Mouse (Mus musculus) stomach, embryonic 14.5 days (tissue): Measurements from ENCODE around the gene Lgals4. TPM values are rescaled to one million over a fixed set of nuclear protein-coding genes. Genes with fewer than 3 reads are reported as not detected.

ENCODE experiments used
- ATAC-seq: fragments of 200-750 bp; cut with Nextera tagmentation; 2 replicates; pipeline ENCODE4 v1.8.0; 2017; ENCODE audit warnings: low read depth, moderate TSS enrichment; ENCODE audit not compliant: insufficient number of reproducible peaks, insufficient read depth, low FRiP score
- H3K27ac ChIP-seq: fragments of 300-500 bp; sonication (generic); 2 replicates; pipeline ENCODE4 v1.5.1; 2014; ENCODE audit warnings: mild to moderate bottlenecking, low read length, moderate library complexity, mixed read lengths
- H3K27me3 ChIP-seq: fragments of 300-500 bp; sonication (generic); 2 replicates; pipeline ENCODE4 v1.6.1; 2014; ENCODE audit warnings: low read length, control low read depth, mixed read lengths; ENCODE audit not compliant: control insufficient read depth, insufficient read depth
- H3K36me3 ChIP-seq: fragments of 300-500 bp; sonication (generic); 2 replicates; pipeline ENCODE4 v1.6.1; 2014; ENCODE audit warnings: mild to moderate bottlenecking, control low read depth, low read length, moderate library complexity, mixed read lengths; ENCODE audit not compliant: control insufficient read depth, insufficient read depth
- H3K4me1 ChIP-seq: fragments of 300-500 bp; sonication (generic); 2 replicates; pipeline ENCODE4 v1.6.1; 2014; ENCODE audit warnings: low read length, control low read depth, mixed read lengths; ENCODE audit not compliant: control insufficient read depth, insufficient read depth
- H3K4me2 ChIP-seq: fragments of 300-500 bp; sonication (generic); replicated peaks from 2 replicates; pipeline ENCODE4 v1.6.1; 2014; ENCODE audit warnings: low read depth, low read length, control low read depth
- H3K4me3 ChIP-seq: fragments of 300-500 bp; sonication (generic); 2 replicates; pipeline ENCODE4 v1.5.1; 2014; ENCODE audit warnings: low read depth, low read length, control low read depth
- H3K9ac ChIP-seq: fragments of 300-500 bp; sonication (generic); replicated peaks from 2 replicates; pipeline ENCODE4 v1.6.1; 2014; ENCODE audit warnings: low read depth, mild to moderate bottlenecking, control low read depth, low read length, moderate library complexity, mixed read lengths
- H3K9me3 ChIP-seq: fragments of 300-500 bp; sonication (generic); 2 replicates; pipeline ENCODE4 v1.6.1; 2016; ENCODE audit warnings: low read depth, low read length, control low read depth; ENCODE audit not compliant: control insufficient read depth
- WGBS: fragments of 180-500 bp; shearing (Covaris S2); extraction: QIAGEN DNeasy Blood & Tissue Kit; methylation state at CpG from one replicate; pipeline ENCODE4 v1.1.7; 2014; 5-methylcytosine and 5-hydroxymethylcytosine counted together
- polyA plus RNA-seq: library from polyadenylated mRNA; unstranded; fragments of >200 nt; fragmentation: Nextera tagmentation; extraction: Ambion mirVana; gene quantifications from 2 replicates; pipeline ENCODE4 v1.2.1, GENCODE M21; 2014

Gene Lgals4
- polyA plus RNA-seq = 127 and 140 TPM in 2 replicates

- no peak within 1 kb of the TSS for H3K9ac ChIP-seq
- no peaks in the 10 kb centered on the region for H3K9me3 ChIP-seq
- H3K4me2 ChIP-seq = peak within 1 kb of the TSS; percentile 10; the same call in 1 of the 2 replicates
- H3K4me1 ChIP-seq = no peaks in the 10 kb centered on the region
- no peak within 1 kb of the TSS; the same call in 1 of the 2 replicates for H3K4me3 ChIP-seq
- 77% methylated on average over 6 of the region's 6 CpGs for whole genome bisulfite sequencing
- no peaks in the 10 kb centered on the region for H3K27me3 ChIP-seq
- ATAC-seq = peak; percentile 81
- H3K27ac ChIP-seq = peak within 1 kb of the TSS; percentile 53; the same call in 1 of the 2 replicates
- H3K36me3 ChIP-seq = peaks cover 16% of the 10 kb centered on the region
Measured at GRCm38 (mm10) chr7:28833723-28834347, at the start of gene Lgals4. Gene Lgals4 (plus strand): TSS chr7:28833854.

- Histone ChIP-seq H3K27ac (no peak overlapping the region), H3K9me3 (no peaks in the 10 kb centered on the region), H3K4me3 (no peak overlapping the region), H3K36me3 (peaks cover 8% of the 10 kb centered on the region), H3K27me3 (no peaks in the 10 kb centered on the region), H3K4me2 (no peak overlapping the region), H3K4me1 (peaks cover 18% of the 10 kb centered on the region), H3K9ac (no peak overlapping the region)
- no peak for ATAC-seq
- WGBS = 77% methylated on average over 5 of the region's 5 CpGs
Measured at GRCm38 (mm10) chr7:28785161-28785560, 48.5 kb upstream of the Lgals4 start.

- Histone ChIP-seq H3K4me2 (no peak overlapping the region), H3K27ac (no peak overlapping the region), H3K4me1 (peaks cover 19% of the 10 kb centered on the region), H3K9ac (no peak overlapping the region), H3K36me3 (peaks cover 8% of the 10 kb centered on the region), H3K9me3 (no peaks in the 10 kb centered on the region), H3K4me3 (no peak overlapping the region), H3K27me3 (no peaks in the 10 kb centered on the region)
- no peak for ATAC-seq
- WGBS = 95% methylated on average over 9 of the region's 9 CpGs
Measured at GRCm38 (mm10) chr7:28787884-28788283, 45.8 kb upstream of the Lgals4 start.

- no peak for ATAC-seq
- H3K9ac ChIP-seq = no peak within 1 kb of the TSS
- H3K27me3 ChIP-seq = no peaks in the 10 kb centered on the region
- no peak within 1 kb of the TSS for H3K4me2 ChIP-seq
- H3K27ac ChIP-seq = peak within 1 kb of the TSS; percentile 44; the same call in 1 of the 2 replicates
- peaks cover 19% of the 10 kb centered on the region for H3K4me1 ChIP-seq
- no peak within 1 kb of the TSS for H3K4me3 ChIP-seq
- H3K36me3 ChIP-seq = peaks cover 6% of the 10 kb centered on the region
- no peaks in the 10 kb centered on the region for H3K9me3 ChIP-seq
- 44% methylated on average over 5 of the region's 5 CpGs for WGBS
Measured at GRCm38 (mm10) chr7:28788307-28789195, 45.1 kb upstream of the Lgals4 start, which contains the start of gene Rinl. Gene Rinl (plus strand): TSS chr7:28788969.

- no peak overlapping the region for H3K4me2 ChIP-seq
- H3K27me3 ChIP-seq = no peaks in the 10 kb centered on the region
- ATAC-seq = no peak
- peaks cover 19% of the 10 kb centered on the region for H3K4me1 ChIP-seq
- peaks cover 3% of the 10 kb centered on the region; the same call in 1 of the 2 replicates for H3K36me3 ChIP-seq
- no peak overlapping the region; the same call in 1 of the 2 replicates for H3K27ac ChIP-seq
- no peak overlapping the region for H3K4me3 ChIP-seq
- no peak overlapping the region for H3K9ac ChIP-seq
- H3K9me3 ChIP-seq = no peaks in the 10 kb centered on the region
- WGBS = 28% methylated on average over 3 of the region's 3 CpGs
Measured at GRCm38 (mm10) chr7:28789235-28789634, 44.4 kb upstream of the Lgals4 start.

- H3K27ac ChIP-seq = peak overlapping the region; percentile 44; the same call in 1 of the 2 replicates
- H3K9ac ChIP-seq = no peak overlapping the region
- 59% methylated on average over 8 of the region's 8 CpGs for WGBS
- H3K4me1 ChIP-seq = peaks cover 19% of the 10 kb centered on the region
- H3K4me2 ChIP-seq = no peak overlapping the region
- H3K4me3 ChIP-seq = no peak overlapping the region
- H3K9me3 ChIP-seq = no peaks in the 10 kb centered on the region
- no peaks in the 10 kb centered on the region for H3K27me3 ChIP-seq
- peaks cover 3% of the 10 kb centered on the region; the same call in 1 of the 2 replicates for H3K36me3 ChIP-seq
- no peak for ATAC-seq
Measured at GRCm38 (mm10) chr7:28790066-28790806, 43.4 kb upstream of the Lgals4 start.

GRCm38 (mm10) chr7:28791706-28792105 is 41.9 kb upstream of the Lgals4 start:
- Histone ChIP-seq H3K36me3 (no peaks in the 10 kb centered on the region; the same call in 1 of the 2 replicates), H3K9me3 (no peaks in the 10 kb centered on the region), H3K4me3 (no peak overlapping the region), H3K4me2 (no peak overlapping the region), H3K27ac (no peak overlapping the region), H3K27me3 (no peaks in the 10 kb centered on the region), H3K4me1 (peaks cover 19% of the 10 kb centered on the region), H3K9ac (no peak overlapping the region)
- no peak for ATAC-seq
